Mouse (Mus musculus): Measurements from ENCODE around the gene Txndc2.

- TF ChIP-seq TAL1 (IDR thresholded peaks at IDR 0.05; ENCODE audit: low read length) (no peak), GATA1 (IDR thresholded peaks at IDR 0.05; ENCODE audit: low read length) (no peak)
Observed at GRCm38 (mm10) chr17:65597857-65598486, 44.0 kb downstream of the Txndc2 start.

Measured in erythroblast, embryonic 14.5 days (primary cell).